Mouse (Mus musculus): ENCODE results near the gene Pros1.

DNA sequence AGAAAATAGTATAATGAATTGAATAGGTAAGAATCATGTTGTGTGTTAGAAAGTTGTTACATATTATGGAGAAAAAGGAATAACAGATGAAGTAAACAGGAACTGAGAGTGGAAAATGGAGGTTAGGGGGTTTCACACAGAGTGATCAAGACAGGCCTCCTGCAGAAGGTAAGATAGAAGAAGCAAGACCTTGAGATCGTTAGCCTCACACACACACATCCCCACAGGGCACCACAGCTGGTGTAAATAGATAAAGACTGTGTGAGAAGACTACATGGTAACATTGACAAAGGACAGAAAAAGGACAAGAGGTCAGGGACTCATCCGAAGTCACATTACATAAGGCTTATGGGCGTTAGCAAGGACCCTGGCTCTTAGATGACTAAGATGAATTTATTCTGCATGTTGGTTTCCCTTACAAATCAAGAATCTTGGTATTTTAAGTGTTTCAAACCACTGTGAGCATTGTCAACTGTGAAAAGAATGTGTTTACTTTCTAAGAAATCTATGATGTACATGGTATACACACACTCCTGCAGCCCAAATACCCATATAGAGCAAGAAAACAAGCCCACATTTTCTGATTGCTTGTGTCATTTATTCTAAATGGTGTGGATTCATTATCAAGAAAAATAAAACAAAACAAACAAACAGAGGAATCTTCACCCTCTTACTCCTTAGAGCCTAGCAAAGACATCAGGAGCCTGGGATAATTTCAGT is 19.9 kb upstream of the Pros1 start:
- TF ChIP-seq CTCF (conservative IDR thresholded peaks at IDR 0.05; ENCODE audit: insufficient read depth, insufficient read length, low read depth, low read length) (no peak), POLR2A (IDR thresholded peaks at IDR 0.05; ENCODE audit: low read depth, low read length) (no peak)
